Mouse (Mus musculus): ENCODE data around the gene Elk4.

DNA sequence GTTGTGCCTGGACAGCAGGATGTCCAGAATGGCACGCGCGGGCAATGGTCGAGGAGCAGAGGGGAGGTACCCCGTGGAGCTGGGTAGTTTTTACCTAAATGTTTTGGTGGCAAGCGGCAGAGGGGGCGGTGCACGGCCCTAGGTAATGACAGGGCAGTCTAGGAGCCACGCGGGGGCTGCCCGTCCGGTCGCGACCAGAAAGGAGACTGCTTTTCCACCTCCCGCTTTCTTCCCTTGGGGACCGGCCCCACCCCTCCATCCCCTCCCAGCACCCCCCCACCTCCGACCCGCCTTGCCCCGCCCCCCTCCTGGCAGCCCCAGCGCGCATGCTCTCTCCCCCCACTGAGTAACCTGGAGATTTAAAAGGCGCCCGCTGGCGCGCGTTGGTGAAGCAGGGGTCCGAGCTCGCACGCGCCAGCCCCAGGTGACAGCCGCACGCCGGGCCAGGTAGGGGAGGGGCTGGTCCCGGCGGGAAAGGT, 44.8 kb upstream of the Elk4 start, which contains the start of gene Slc45a3:
- TF ChIP-seq POLR2A (IDR thresholded peaks at IDR 0.05; ENCODE audit: low read depth, low read length), result no peak
- no peak for TF ChIP-seq CTCF (IDR thresholded peaks at IDR 0.05; ENCODE audit: extremely low read depth, insufficient read depth, insufficient read length, insufficient replicate concordance)
